Mouse (Mus musculus) layer of hippocampus, adult 18-20 months (tissue): ENCODE data around the gene Itgb2. TPM values are rescaled to one million over a fixed set of nuclear protein-coding genes. Genes with fewer than 3 reads are reported as not detected.

ENCODE experiments used
- total RNA-seq, 2 experiments: library from RNA; stranded (reverse); gene quantifications; 2 replicates each; pipeline ENCODE4 v1.2.3; 2021

Itgb2 gene
- total RNA-seq, 2 experiments from 2014 or later: 3.6 to 4.5 TPM

Other genes starting within 250 kb of the Itgb2 start
- 100 to 1,000 TPM; 111 to 119 TPM for gene Adarb1, start 112.0 kb upstream of the Itgb2 start, total RNA-seq
- gene Fam207a, start 14.5 kb upstream of the Itgb2 start, total RNA-seq: 10 to 100 TPM; 37.6 to 40.5 TPM
- gene Pttg1ip, start 51.5 kb downstream of the Itgb2 start, total RNA-seq: 10 to 100 TPM; 69.2 to 78.2 TPM
- 100 to 1,000 TPM; 144 to 147 TPM for gene Sumo3, start 75.8 kb downstream of the Itgb2 start, total RNA-seq
- 10 to 100 TPM; 31.6 to 32.6 TPM for gene Gm49325, start 75.9 kb downstream of the Itgb2 start, total RNA-seq
- gene Ube2g2, start 92.0 kb downstream of the Itgb2 start, total RNA-seq: 10 to 100 TPM; 84.7 to 86.9 TPM
- gene Tspear, start 156.3 kb downstream of the Itgb2 start, total RNA-seq: under 1 TPM in 1 of 2 experiments, not detected in 1; 0.20 TPM
- gene Gm19402, start 160.5 kb downstream of the Itgb2 start, total RNA-seq: not detected
- gene Gm9508, start 167.0 kb downstream of the Itgb2 start, total RNA-seq: not detected
- not detected for gene Gm10272, start 176.4 kb downstream of the Itgb2 start, total RNA-seq
- gene Gm10024, start 181.2 kb downstream of the Itgb2 start, total RNA-seq: not detected
- gene Gm10142, start 185.6 kb downstream of the Itgb2 start, total RNA-seq: not detected
- gene Krtap12-1, start 190.3 kb downstream of the Itgb2 start, total RNA-seq: not detected
- not detected for gene Gm10100, start 196.2 kb downstream of the Itgb2 start, total RNA-seq
- gene Gm18596, start 212.4 kb downstream of the Itgb2 start, total RNA-seq: not detected
- gene Gm9736, start 221.1 kb downstream of the Itgb2 start, total RNA-seq: not detected
- not detected for gene Gm3233, start 229.4 kb downstream of the Itgb2 start, total RNA-seq
- not detected for gene Gm3238, start 241.1 kb downstream of the Itgb2 start, total RNA-seq
- gene Gm7138, start 246.7 kb downstream of the Itgb2 start, total RNA-seq: not detected